Mouse (Mus musculus) forebrain, embryonic 10.5 days (tissue): Measurements from ENCODE around the gene Bcan. TPM values are rescaled to one million over a fixed set of nuclear protein-coding genes. Genes with fewer than 3 reads are reported as not detected.

Experiments used
- DNase-seq: peaks from one replicate; pipeline ENCODE4 v3.0.0-alpha.2; 2017; ENCODE audit warnings: low spot score; ENCODE audit errors: extremely low spot score
- H3K27ac ChIP-seq: fragments of 300-500 bp; sonication (generic); 2 replicates; pipeline ENCODE4 v1.5.1; 2016; ENCODE audit warnings: mild to moderate bottlenecking
- H3K27me3 ChIP-seq: fragments of 300-500 bp; sonication (generic); 2 replicates; pipeline ENCODE4 v1.6.1; 2016; ENCODE audit warnings: mild to moderate bottlenecking; ENCODE audit not compliant: poor library complexity, severe bottlenecking
- H3K36me3 ChIP-seq: fragments of 300-500 bp; sonication (generic); replicated peaks from 2 replicates; pipeline ENCODE4 v1.6.1; 2016; ENCODE audit warnings: mild to moderate bottlenecking, moderate library complexity
- H3K4me1 ChIP-seq: fragments of 300-500 bp; sonication (generic); 2 replicates; pipeline ENCODE4 v1.6.1; 2016
- H3K4me3 ChIP-seq: fragments of 300-500 bp; sonication (generic); 2 replicates; pipeline ENCODE4 v1.5.1; 2016; ENCODE audit warnings: mild to moderate bottlenecking, moderate library complexity
- H3K9me3 ChIP-seq: fragments of 300-500 bp; sonication (generic); 2 replicates; pipeline ENCODE4 v1.6.1; 2016; ENCODE audit warnings: mild to moderate bottlenecking, moderate library complexity
- WGBS: fragments of 180-500 bp; shearing (Covaris S2); methylation state at CpG from one replicate; pipeline ENCODE4 v1.1.7; 2016; 5-methylcytosine and 5-hydroxymethylcytosine counted together
- polyA plus RNA-seq: library from polyadenylated mRNA; unstranded; fragments of >200 nt; fragmentation: Nextera tagmentation; extraction: Ambion mirVana; gene quantifications from 2 replicates; pipeline ENCODE4 v1.2.1, GENCODE M21; 2016

Gene Bcan
- polyA plus RNA-seq: 0.17 TPM in 2 replicates

DNA sequence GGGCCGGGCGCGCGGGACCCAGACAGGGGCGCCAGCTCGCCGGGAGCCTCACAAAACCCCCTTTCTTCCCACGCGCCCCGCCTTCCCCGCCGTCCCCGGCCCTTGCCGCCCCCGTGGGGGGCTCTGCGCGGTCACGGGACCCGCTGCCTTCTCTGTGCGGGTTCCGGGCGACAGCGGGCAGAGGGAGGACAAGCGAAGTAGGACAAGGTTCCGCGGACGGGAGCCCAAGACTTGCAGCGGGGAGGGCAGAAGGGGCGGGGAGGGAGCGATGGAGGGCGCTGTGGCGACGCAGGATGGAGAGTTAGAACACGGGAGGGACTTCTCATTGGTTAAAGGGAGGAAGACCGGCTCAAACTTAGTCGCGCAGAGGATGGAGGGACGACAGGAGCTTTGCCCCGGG, at the start of gene Bcan:
Gene Bcan (minus strand): TSS at position 50 of the 400 bp plus-strand sequence.
- Histone ChIP-seq H3K4me3 (peak within 1 kb of the TSS; percentile 54), H3K9me3 (no peaks in the 10 kb centered on the region), H3K36me3 (no peaks in the 10 kb centered on the region), H3K27me3 (peaks cover 97% of the 10 kb centered on the region), H3K27ac (peak within 1 kb of the TSS; percentile 12; the same call in 1 of the 2 replicates), H3K4me1 (peaks cover 61% of the 10 kb centered on the region)
- no peak for DNase-seq
- under 1% methylated on average over 39 of the region's 39 CpGs for WGBS

DNA sequence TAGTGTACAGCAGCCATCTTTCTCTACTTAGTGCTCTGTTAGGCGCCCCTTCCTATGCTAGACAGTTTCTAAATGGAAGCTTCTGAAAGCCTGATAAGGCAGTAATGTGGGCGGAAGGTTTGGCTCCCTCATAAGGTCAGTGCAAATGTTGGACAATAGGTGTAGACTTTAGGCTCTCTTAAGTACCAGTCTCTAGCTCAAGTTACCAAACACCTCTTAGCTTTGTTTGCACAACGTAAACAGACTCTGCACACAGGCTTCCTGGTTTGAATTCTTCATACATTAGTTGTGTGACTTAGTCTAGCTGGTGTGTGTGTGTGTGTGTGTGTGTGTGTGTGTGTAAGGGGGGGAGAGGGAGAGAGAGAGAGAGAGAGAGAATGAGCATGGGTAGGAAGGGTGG, 49.5 kb upstream of the Bcan start:
- no peak for DNase-seq
- 86% methylated on average over 3 of the region's 3 CpGs for WGBS
- Histone ChIP-seq H3K36me3 (peaks cover 79% of the 10 kb centered on the region), H3K9me3 (no peaks in the 10 kb centered on the region), H3K4me3 (no peak overlapping the region), H3K27me3 (no peaks in the 10 kb centered on the region), H3K27ac (no peak overlapping the region), H3K4me1 (peaks cover 3% of the 10 kb centered on the region)

DNA sequence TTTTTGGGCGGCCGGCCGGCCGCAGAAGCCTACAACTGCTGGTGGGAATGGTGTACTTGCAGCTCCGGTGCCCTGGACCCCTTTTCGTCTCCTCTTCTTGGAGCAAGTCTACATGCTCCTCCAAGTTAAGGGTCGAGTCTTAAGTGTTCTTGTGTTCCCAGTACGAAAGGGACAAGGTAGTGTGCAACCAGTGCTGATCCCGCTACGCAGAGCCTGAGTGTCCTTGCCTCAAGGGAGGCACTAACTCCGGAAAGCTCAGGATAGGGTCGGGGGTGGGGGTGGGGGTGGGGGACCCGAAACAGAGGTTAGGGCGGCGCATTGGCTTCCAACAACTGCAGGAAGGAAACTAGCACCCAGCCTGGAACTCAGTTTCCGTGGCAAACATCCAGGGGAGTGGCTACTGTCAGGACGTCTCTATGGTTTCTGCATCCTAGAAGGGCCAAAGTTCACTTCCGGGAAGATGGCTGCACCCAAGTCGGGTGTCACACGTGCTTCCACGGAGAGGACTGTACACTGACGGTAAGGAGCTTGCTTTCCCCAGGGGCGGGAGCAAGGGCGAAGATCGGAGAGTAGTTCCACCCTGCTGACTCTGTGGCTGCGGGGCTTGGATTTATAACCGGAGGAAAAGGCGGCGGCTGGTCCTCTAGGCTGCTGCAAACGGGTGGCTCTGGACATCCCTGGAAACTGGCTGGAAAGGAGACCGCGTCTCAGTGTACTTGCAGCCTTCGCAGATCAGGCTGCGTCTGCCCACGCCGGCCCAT, 42.8 kb upstream of the Bcan start, which contains the start of gene Gpatch4:
Gene Gpatch4 (plus strand): TSS at position 448 of the 761 bp plus-strand sequence.
- H3K27ac ChIP-seq: peak within 1 kb of the TSS; percentile 83
- WGBS: 10% methylated on average over 36 of the region's 36 CpGs

DNA sequence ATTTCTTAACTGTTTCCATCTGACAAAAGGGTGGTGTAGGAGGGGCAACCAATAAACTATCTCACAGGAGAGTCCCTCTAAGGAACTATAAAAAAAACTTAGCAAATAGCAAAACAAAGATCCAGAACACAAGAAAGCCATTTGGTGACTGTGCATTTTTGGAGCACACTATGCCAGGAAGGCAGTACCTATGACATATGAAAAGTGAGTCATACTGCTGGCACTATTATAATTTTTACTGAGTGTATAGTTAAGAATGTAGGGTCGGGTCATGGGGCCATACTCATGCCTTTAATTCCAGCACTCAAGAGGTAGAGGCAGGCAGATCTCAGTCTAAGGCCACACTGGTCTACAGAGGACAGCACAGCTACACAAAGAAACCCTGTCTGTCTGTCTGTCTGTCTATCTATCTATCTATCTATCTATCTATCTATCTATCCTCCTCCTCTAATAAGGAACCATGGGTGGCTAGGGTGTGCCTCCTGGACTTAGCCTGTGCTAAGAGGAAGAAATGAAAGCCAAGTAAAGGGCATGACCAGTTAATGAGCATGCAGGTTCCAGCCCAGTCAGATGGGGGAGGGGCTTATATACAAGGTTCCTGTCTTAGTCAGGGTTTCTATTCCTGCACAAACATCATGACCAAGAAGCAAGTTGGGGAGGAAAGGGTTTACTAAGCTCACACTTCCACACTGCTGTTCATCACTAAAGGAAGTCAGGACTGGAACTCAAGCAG, 35.7 kb upstream of the Bcan start:
- Histone ChIP-seq H3K9me3 (no peaks in the 10 kb centered on the region), H3K36me3 (no peaks in the 10 kb centered on the region), H3K4me1 (peaks cover 9% of the 10 kb centered on the region), H3K27ac (no peak overlapping the region), H3K4me3 (no peak overlapping the region), H3K27me3 (peaks cover 30% of the 10 kb centered on the region)
- WGBS: 60% methylated on average over 1 of the region's 1 CpGs
- DNase-seq: no peak

More for the DNA sequence above, 42.8 kb upstream of the Bcan start, which contains the start of gene Gpatch4:
- Histone ChIP-seq H3K4me3 (peak within 1 kb of the TSS; percentile 90), H3K36me3 (peaks cover 23% of the 10 kb centered on the region), H3K9me3 (no peaks in the 10 kb centered on the region), H3K4me1 (peaks cover 19% of the 10 kb centered on the region), H3K27me3 (peaks cover 19% of the 10 kb centered on the region)
- peak; percentile 82 for DNase-seq

DNA sequence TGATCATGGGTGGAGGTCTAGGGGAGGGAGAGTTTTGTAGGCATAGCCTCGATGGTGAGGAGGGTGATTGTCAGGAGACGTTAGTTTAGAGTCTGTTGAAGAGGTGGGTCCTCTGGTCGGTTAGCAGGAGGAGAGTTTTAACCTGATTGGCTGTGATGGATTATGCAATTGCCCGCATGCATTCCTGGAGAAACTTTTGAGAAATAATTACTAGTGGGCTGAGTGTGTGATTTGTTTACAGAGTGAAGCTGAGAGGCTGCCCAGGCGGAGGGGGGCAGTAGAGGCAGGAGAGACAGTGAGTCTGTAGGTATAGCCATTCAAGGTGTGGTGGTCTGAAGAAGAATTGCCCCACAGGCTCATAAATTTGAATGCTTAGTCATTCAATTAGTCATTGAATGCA, 33.5 kb upstream of the Bcan start:
- Histone ChIP-seq H3K4me1 (peaks cover 14% of the 10 kb centered on the region), H3K36me3 (no peaks in the 10 kb centered on the region), H3K27ac (no peak overlapping the region), H3K27me3 (peaks cover 39% of the 10 kb centered on the region), H3K9me3 (0 out of 2 replicates have a peak, but pooled peaks cover under 1% of the 10 kb centered on the region), H3K4me3 (no peak overlapping the region)
- 84% methylated on average over 5 of the region's 5 CpGs for WGBS
- no peak for DNase-seq

DNA sequence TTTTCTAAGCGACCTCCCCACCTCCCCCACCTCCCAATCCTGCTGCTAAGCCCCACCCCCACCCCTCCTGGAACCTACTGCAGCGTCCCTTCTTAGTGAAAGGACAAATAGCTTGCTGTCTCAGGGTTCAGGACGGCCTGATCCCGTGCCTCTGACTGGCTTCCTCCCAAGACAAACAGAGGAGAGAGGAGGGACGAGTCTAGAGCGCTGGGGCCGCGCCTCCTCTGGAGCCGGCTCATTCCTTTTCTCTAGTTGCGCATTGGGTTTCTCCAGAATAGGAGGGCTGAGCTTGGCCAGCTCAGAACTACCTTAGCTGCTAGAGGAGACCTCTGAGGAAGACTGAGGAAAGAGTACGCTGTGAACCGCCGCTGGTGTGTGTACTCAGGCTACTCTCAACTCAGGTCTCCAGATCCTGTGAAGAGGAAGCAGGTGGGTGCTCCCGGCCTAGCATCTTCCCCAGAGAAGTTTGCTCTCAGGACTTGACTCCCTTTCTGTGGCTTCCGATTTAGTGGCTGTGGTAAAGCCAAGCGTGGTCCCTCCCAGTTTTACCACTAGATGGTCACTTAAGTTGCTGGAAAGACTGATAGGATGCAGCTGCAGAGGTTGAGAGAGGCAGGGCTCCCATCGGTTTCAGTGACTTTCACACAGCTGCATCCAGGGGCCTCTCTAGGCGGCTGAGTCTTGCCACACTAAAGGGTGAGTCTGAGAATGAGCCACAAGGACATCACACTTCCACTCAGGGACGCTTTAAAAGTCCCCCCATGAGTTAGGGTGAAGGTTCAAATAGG, 30.8 kb upstream of the Bcan start:
- no peaks in the 10 kb centered on the region for H3K36me3 ChIP-seq
- 22% methylated on average over 19 of the region's 19 CpGs for WGBS
- H3K4me3 ChIP-seq: no peak overlapping the region
- H3K4me1 ChIP-seq: peaks cover 14% of the 10 kb centered on the region
- H3K27me3 ChIP-seq: peaks cover 58% of the 10 kb centered on the region
- no peak overlapping the region for H3K27ac ChIP-seq
- DNase-seq: no peak
- peaks cover 8% of the 10 kb centered on the region; the same call in 1 of the 2 replicates for H3K9me3 ChIP-seq

DNA sequence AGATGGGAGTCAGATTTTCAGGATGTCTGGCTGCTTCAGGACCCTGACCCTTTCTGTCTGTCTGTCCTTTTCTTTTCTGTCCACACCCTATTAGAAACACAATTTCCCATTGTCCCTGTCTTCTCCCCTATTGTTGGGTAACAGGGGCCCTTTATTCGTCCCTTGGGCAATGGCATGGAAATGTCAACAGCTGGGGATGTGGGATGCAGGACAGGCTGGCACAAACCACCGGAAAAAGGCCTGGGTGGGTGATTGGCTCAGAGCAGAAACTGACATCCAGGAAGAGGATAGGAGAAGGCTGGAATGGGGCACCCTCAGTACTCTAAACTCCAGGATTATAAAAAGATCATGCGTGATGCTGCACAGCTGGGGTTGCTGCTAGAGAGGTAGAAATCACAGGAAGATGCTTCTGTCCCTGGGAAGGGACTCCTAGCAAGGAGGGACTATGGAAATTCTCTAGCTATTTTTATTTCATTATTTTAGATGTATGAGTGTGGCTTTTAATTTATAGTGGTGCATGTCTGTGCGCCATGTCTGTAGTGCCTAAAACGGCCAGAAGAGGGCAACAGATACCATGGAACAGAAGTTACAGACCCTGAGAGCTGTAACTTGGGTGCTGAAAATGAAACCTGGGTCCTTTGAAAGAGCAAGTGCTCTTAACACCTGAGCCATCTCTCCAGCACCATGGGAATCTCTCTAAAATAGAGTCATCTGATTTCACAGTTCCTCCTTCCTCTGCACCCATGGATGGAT, 27.6 kb upstream of the Bcan start, which contains the start of gene Hapln2:
Gene Hapln2 (minus strand): TSS at position 150 of the 753 bp plus-strand sequence.
- peaks cover 8% of the 10 kb centered on the region; the same call in 1 of the 2 replicates for H3K9me3 ChIP-seq
- H3K4me3 ChIP-seq: no peak within 1 kb of the TSS
- no peak within 1 kb of the TSS for H3K27ac ChIP-seq
- H3K27me3 ChIP-seq: peaks cover 88% of the 10 kb centered on the region
- DNase-seq: no peak
- WGBS: 58% methylated on average over 5 of the region's 5 CpGs
- H3K36me3 ChIP-seq: no peaks in the 10 kb centered on the region
- peaks cover 32% of the 10 kb centered on the region for H3K4me1 ChIP-seq

DNA sequence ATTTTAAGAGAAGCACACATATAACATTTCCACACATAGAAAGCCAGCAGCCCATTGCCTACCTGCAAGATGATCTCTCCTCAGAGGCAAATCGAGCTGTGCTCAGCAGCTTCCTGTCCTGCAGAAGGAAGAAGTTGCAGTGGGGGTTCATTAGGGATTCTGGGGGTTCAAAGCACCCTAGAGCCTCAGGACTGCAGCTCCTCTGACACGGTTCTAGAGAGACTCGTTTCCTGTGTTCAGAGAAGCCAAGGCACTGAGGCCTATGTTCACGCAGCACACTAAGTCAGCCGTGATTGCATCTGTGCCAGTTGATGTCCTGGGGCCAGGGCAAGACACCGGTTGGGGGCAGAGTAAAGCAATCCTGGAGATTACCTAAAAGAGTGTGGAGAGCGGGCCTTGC, 26.8 kb upstream of the Bcan start:
- Histone ChIP-seq H3K9me3 (peaks cover 8% of the 10 kb centered on the region; the same call in 1 of the 2 replicates), H3K4me1 (peaks cover 37% of the 10 kb centered on the region), H3K27ac (no peak overlapping the region), H3K36me3 (no peaks in the 10 kb centered on the region), H3K4me3 (no peak overlapping the region), H3K27me3 (peaks cover 88% of the 10 kb centered on the region)
- DNase-seq: no peak
- WGBS: 70% methylated on average over 7 of the region's 7 CpGs

DNA sequence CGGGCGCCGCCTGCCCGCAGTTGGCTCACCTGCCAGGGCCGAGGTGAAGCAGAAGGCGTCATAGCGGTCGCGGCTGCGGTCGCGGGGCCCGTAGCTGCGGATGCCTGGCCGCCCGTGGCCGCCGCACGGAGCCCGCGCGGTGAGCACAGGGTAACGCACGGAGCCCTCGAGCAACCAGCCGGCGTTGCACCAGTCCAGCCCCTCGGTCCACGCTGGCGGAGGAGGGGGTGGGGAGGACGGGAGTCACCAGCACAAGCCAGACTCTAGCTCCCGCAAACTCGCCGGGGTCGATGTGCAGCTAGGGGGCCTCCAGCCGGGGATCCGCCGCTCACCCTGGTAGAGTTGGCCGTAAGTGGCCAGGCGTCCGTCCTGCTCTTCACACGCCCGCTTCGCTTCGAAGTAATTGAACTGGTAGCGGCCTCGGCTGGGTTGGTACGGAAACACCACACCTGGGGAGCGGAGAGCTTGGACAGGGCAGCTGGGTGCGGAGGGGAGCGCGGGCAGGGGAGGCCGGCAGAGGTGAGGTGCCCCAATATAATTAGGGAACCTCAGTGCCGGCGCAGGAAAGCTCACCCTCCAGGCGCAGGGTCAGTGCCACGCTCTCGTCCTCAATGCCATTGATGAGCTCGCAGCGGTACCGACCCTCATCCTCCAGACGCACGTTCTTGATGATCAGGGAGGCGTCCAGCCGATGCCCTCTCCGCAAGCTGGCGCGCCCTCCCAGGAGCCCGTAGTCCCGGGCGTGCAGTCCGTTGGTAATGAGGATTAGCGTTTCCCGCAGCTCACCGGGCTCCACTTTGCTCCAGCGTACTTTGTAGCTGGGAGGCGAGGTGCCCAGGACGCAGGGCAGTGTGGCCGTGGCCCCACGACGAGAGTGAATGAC, 23.4 kb upstream of the Bcan start:
- Histone ChIP-seq H3K4me1 (peaks cover 23% of the 10 kb centered on the region), H3K27me3 (peaks cover 86% of the 10 kb centered on the region), H3K36me3 (no peaks in the 10 kb centered on the region), H3K9me3 (peaks cover 7% of the 10 kb centered on the region; the same call in 1 of the 2 replicates), H3K27ac (peak overlapping the region; percentile 42; the same call in 1 of the 2 replicates), H3K4me3 (peak overlapping the region; percentile 69)
- no peak for DNase-seq
- under 1% methylated on average over 81 of the region's 81 CpGs for WGBS

DNA sequence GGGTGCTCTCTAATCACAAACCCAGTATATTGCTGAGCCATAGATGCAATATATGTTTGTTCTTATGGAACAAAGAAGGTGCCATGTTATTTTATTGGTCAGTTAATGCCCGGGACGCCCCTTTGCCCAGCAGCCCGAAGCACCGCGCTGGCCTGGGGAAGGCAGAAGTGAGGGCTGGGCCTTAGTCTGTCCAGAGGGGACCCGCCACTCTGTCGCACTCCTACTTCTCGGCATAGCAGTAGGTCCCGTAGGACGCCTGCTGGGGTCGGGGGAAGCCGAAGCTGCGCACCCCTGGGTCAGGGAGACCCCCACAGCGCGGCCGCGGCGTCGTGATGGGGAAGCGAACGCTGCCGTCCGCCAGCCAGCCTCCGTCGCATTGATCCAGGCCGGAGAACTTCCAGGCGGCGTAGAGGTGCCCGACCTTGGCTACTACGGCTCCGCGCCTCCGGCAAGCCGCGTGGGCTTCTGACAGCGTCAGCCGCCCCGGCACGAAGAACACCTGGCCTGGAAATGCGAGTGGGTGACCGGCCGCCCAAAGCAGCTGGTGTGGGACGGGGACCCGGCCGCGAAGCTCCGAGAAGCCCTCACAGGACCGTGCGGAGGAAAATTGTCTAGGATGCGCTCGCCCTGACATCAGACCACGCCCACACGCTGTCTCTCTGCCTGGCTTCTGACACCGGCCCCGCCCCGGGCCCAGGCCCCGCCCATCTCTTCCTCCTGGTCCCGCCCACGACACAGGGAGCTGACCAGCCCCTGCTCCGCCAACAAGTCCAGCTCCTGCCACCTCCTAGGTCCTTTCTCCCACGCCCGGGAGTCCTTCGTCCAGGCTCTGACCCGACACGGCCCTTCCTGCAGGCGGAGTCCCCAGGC, 22.5 kb upstream of the Bcan start:
- H3K36me3 ChIP-seq: no peaks in the 10 kb centered on the region
- peak; percentile 90 for DNase-seq
- peak overlapping the region; percentile 69 for H3K4me3 ChIP-seq
- H3K9me3 ChIP-seq: no peaks in the 10 kb centered on the region
- peaks cover 23% of the 10 kb centered on the region for H3K4me1 ChIP-seq
- peaks cover 85% of the 10 kb centered on the region for H3K27me3 ChIP-seq
- WGBS: under 1% methylated on average over 66 of the region's 66 CpGs
- H3K27ac ChIP-seq: peak overlapping the region; percentile 42; the same call in 1 of the 2 replicates
